Mouse (Mus musculus) v-Abl transformed pro-B cells (cell line): ENCODE measurements around the gene Cbfa2t3.

Source experiments
- in situ Hi-C, 2 experiments: fragments of 400-800 bp; cut with MboI; formaldehyde crosslinking; loops; one replicate each; pipeline ENCODE4 v1.15.1; 2025; ENCODE audit not compliant: unreplicated experiment in 2 of 2

Cbfa2t3 gene

GRCm38 (mm10) chr8:122618660-122619378 lies 80.1 kb downstream of the Cbfa2t3 start:
- in situ Hi-C loops: loop anchor here (5.0 kb wide), 4 partner anchors 93 to 493 kb away; no protein-coding TSS in a partner anchor

- in situ Hi-C loops: loop anchor here (5.0 kb wide), 4 partner anchors 94 to 494 kb away; no protein-coding TSS in a partner anchor
Observed at GRCm38 (mm10) chr8:122617947-122618546, 80.9 kb downstream of the Cbfa2t3 start.

GRCm38 (mm10) chr8:122616181-122616905 lies 82.6 kb downstream of the Cbfa2t3 start:
- in situ Hi-C loops: loop anchor here (5.0 kb wide), 4 partner anchors 96 to 496 kb away; no protein-coding TSS in a partner anchor

- in situ Hi-C loops: loop anchor here in 1 of 2 experiments (5.0 kb wide), 1 partner anchor 109 kb away; no protein-coding TSS in a partner anchor
Observed at GRCm38 (mm10) chr8:122611295-122612133, 87.4 kb downstream of the Cbfa2t3 start, which contains the start of the genes Galns and Trappc2l. Gene Galns (minus strand): TSS chr8:122611463. Gene Trappc2l (plus strand): TSS chr8:122611640.

- in situ Hi-C loops: loop anchor here in 1 of 2 experiments (5.0 kb wide), 1 partner anchor 108 kb away; no protein-coding TSS in a partner anchor
Observed at GRCm38 (mm10) chr8:122610612-122611277, 88.2 kb downstream of the Cbfa2t3 start.

- in situ Hi-C loops: loop anchor here in 1 of 2 experiments (5.0 kb wide), 1 partner anchor 108 kb away; no protein-coding TSS in a partner anchor
Observed at GRCm38 (mm10) chr8:122610209-122610608, 88.7 kb downstream of the Cbfa2t3 start.

GRCm38 (mm10) chr8:122606810-122607209 lies 92.1 kb downstream of the Cbfa2t3 start:
- in situ Hi-C loops: loop anchor here (5.0 kb wide), 1 partner anchor 40 kb away; the partner anchor contains the start of gene Cdt1 (in 2 of the 2)

GRCm38 (mm10) chr8:122605367-122605766 lies 93.5 kb downstream of the Cbfa2t3 start:
- in situ Hi-C loops: loop anchor here (5.0 kb wide), 1 partner anchor 38 kb away; the partner anchor contains the start of gene Cdt1 (in 2 of the 2)

GRCm38 (mm10) chr8:122604640-122605039 lies 94.3 kb downstream of the Cbfa2t3 start:
- in situ Hi-C loops: loop anchor here (5.0 kb wide), 1 partner anchor 37 kb away; the partner anchor contains the start of gene Cdt1 (in 2 of the 2)

- in situ Hi-C loops: no loop called here
Observed at GRCm38 (mm10) chr8:122600666-122601065, 98.2 kb downstream of the Cbfa2t3 start.

- in situ Hi-C loops: no loop called here
Observed at GRCm38 (mm10) chr8:122596031-122596430, 102.9 kb downstream of the Cbfa2t3 start.

- in situ Hi-C loops: no loop called here
Observed at GRCm38 (mm10) chr8:122593783-122594507, 105.0 kb downstream of the Cbfa2t3 start.

GRCm38 (mm10) chr8:122593240-122593639 lies 105.7 kb downstream of the Cbfa2t3 start:
- in situ Hi-C loops: no loop called here

- in situ Hi-C loops: no loop called here
Observed at GRCm38 (mm10) chr8:122586749-122587148, 112.2 kb downstream of the Cbfa2t3 start.

GRCm38 (mm10) chr8:122586171-122586570 lies 112.7 kb downstream of the Cbfa2t3 start:
- in situ Hi-C loops: no loop called here

- in situ Hi-C loops: no loop called here
Observed at GRCm38 (mm10) chr8:122585411-122585891, 113.5 kb downstream of the Cbfa2t3 start.

GRCm38 (mm10) chr8:122584981-122585380 lies 113.9 kb downstream of the Cbfa2t3 start:
- in situ Hi-C loops: no loop called here

GRCm38 (mm10) chr8:122580926-122581325 lies 118.0 kb downstream of the Cbfa2t3 start:
- in situ Hi-C loops: no loop called here
